Mouse (Mus musculus): ENCODE results near the gene Aarsd1. TPM values are rescaled to one million over a fixed set of nuclear protein-coding genes. Genes with fewer than 3 reads are reported as not detected.
"Not testable (repeated sequence)": the region's sequence is repeated elsewhere in the genome, so short reads cannot be mapped to it uniquely, and the experiment has no call there.

Aarsd1 gene
- polyA plus RNA-seq (2021) = 47.2 TPM

DNA sequence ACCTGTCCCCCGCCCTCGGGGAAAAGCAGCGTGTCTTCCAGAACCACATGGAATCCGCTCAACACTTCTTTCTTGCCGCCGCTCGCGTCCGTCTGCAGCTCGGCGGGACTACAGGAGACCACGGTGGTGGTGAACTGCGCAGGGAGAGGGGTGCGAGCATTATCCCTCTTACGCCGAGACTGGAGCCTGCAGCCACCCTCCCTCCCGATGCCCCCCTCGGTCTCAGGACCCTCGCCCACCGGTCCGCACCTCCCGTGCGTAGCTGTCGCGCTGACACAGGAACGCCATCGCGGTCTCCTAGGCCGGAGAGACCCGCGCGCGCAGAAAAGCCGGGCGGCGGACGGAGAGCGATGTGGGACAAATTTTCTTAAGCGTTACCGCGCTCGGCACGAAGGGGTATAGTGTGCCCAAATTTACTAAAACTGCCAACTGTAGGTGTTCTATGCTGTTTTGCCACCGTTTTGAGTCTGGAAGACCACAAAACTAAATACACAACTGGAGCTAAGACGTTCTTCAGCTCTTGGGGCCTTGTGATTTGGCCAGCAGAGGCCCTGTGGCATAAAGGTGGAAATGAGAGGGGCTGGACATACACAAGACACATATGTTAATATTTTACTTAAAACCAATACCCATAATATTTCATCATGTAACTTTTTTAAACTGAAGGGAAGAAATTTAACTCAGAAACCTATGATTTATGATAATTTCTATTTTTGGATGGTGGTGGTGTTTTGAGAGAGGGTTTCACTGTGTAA, at the start of gene Aarsd1:
TSS of gene Aarsd1 (minus strand) at position 515 of the 755 bp plus-strand sequence.
- no peak for DNase-seq (ENCODE audit: low read depth, low spot score)
- TF ChIP-seq CTCF (IDR thresholded peaks at IDR 0.05) = no peak
- in situ Hi-C loops (cut with MboI; ENCODE audit: low pct_unique_long_range_greater_than_20kb) = no loop called here
- ATAC-seq = peak; percentile 63
- POLR2A ChIA-PET = interaction anchor here (0.7 to 1.4 kb wide), 2 partner anchors 26 to 50 kb away, joined by 3 to 12 read pairs; partner anchors contain the start of gene Rpl27
- H3K27me3 ChIP-seq = no peaks in the 10 kb centered on the region
- CTCF ChIA-PET = interaction anchor here (0.6 to 1.8 kb wide), 3 partner anchors 11 to 187 kb away, joined by 3 to 8 read pairs (median 3); partner anchors contain the start of gene Rpl27

DNA sequence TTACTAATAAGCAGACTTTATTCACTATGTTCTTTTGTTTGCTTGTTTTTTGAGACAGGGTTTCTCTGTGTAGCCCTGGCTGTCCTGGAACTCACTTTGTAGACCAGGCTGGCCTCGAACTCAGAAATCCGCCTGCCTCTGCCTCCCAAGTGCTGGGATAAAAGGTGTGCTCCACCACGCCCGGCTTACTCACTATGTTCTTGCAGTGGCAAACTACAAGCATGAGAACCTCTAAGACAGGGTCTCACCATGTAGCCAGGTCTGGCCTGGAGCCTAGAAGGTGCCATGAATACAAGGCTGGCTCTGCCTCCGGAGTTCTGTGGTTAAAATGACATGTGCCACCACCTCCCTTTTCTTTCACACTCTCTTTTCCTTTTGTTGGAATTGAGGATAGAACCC, 49.1 kb upstream of the Aarsd1 start:
- DNase-seq (ENCODE audit: low read depth, low spot score); ATAC-seq; H3K27me3 ChIP-seq: not testable (repeated sequence)
- in situ Hi-C loops (cut with MboI; ENCODE audit: low pct_unique_long_range_greater_than_20kb) = loop anchor here (5.0 kb wide), 1 partner anchor 96 kb away; no protein-coding TSS in a partner anchor
- POLR2A ChIA-PET = interaction anchor here (1.2 to 2.5 kb wide), 3 partner anchors 17 to 87 kb away, joined by 3 to 8 read pairs (median 4); no protein-coding TSS in a partner anchor
- CTCF ChIA-PET = interaction anchor here (1.1 to 1.8 kb wide), 4 partner anchors 48 to 96 kb away, joined by 3 to 10 read pairs (median 4); no protein-coding TSS in a partner anchor

DNA sequence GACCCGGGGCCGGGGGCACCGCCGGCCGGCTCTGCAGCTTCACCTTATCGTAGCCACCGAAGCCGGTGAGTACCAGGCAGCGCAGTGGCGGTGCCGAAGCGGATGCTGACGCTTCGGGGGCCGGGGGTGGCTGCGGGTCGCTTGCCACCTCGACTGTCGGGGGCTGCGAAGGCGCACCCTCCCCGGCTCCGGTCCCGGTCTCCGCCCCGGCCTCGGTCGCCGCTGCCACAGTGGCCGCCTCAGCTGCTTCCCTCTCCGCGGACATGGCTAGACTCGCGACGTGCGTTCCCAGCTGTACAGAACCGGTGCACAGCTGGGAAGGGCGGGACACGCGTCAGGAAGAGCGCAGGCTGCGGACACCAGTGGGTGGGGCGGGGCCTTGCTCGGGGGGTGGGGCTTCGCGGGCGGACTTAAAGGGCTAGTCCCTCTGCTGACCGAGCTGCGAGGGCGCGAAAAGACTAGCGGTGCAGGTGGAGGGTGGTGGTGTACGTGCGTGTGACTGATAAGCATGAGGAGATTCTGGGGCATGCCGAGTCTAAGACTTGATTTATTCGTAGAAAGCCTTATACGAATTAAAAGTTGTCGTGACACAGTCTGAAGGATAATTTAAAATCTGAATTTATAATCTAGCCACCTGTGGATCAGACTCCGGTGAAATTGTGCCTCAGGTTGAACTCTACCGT, 48.6 kb upstream of the Aarsd1 start, which contains the start of gene Vat1:
TSS of gene Vat1 (minus strand) at position 362 of the 683 bp plus-strand sequence.
- DNase-seq (ENCODE audit: low read depth, low spot score) (no peak), ATAC-seq (peak; percentile 22)
- no peaks in the 10 kb centered on the region for H3K27me3 ChIP-seq
- ChIA-PET POLR2A (interaction anchor here (1.2 to 2.5 kb wide), 3 partner anchors 11 to 53 kb away, joined by 3 to 8 read pairs (median 6); no protein-coding TSS in a partner anchor), CTCF (interaction anchor here (1.2 kb wide), 2 partner anchors 50 to 89 kb away, joined by 3 to 4 read pairs; no protein-coding TSS in a partner anchor)
- no peak for TF ChIP-seq CTCF (IDR thresholded peaks at IDR 0.05)
- in situ Hi-C loops (cut with MboI; ENCODE audit: low pct_unique_long_range_greater_than_20kb) = loop anchor here (5.0 kb wide), 1 partner anchor 96 kb away; no protein-coding TSS in a partner anchor

DNA sequence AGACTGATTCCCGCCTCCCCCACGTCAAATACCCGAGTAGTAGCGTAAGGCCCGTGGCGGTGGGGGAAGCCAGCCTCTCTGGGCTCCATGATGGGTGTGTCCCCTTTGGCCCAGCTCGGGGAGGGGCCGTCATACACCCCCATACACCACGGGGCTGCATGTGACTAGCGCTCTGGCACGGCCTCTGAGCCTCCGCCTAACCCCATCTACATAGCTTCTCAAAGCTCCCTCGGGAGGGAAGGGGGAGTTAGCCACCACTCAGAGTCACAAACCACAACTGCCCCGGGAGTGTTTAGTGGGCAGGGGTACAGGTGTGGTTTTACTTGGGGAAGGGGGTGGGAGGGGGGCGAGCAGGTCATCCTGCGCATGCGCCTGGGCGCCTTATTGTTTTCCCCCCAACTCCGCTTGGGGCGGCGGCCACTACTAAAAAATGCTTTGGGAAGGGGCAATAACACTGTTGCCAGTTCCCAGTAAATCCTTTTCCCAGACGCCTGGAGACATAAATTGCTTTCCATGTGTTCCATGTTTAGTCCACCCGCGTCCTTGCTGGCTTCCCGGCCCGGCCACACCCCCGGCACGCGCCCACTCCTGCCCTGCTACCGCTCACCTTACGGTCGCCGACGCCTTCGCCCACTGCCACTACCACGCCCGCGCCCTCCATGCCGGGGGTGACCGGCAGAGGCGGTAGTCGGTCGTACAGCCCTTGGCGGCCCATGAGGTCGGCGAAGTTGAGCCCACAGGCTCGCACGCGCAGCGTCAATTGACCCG, 47.9 kb upstream of the Aarsd1 start:
- ATAC-seq = peak; percentile 23

DNA sequence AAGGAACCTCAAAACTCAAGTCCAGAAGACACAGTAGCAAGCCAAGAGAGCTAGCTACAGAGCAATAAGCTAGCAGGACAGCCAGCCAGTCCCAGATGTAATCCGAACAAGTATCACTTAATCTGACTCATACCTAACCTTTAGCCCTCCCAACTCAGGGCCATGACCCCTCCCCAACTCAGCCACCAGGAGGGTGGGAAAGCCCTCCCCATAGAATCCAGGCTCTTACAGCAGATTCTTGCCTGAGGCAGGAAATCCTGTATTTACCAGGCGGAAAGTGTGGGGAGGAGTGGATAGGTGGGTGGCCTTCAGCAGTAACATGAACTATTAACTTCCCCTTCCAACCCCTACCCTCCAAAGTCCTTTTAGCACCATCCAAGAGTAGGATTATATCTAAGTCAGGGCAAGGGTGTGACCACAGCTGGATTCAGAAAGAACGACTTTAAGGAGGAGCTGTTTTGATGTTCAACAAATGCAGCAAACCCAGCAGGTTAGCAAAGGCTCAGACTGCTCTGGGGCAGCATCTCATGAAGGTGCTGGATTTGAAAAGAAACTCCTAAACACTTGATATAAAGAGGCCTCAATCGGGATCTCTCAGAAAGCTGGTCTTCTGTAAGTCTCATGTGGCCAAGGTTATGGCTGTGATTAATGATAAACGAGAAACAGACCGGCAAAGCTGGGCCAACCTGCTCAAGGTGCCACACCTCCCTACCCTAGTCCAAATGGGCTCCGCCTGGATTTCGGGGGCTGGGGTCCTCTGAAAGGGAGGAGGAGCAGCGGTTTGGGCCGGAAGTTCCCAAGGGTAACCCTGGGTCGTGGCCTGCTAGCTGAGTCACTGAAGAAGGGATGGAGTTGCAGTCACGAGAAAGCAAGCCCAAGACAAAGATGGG, 47.0 kb upstream of the Aarsd1 start, which contains the start of gene Rnd2:
TSS of gene Rnd2 (plus strand) at position 789 of the 890 bp plus-strand sequence.
- ChIA-PET CTCF (interaction anchor here (1.2 kb wide), 1 partner anchor 107 kb away, joined by 3 read pairs; no protein-coding TSS in a partner anchor), POLR2A (interaction anchor here (0.7 to 2.5 kb wide), 4 partner anchors 10 to 142 kb away, joined by 3 to 8 read pairs (median 4); partner anchors contain the start of gene Ifi35)
- DNase-seq (ENCODE audit: low read depth, low spot score) (no peak), ATAC-seq (no peak)
- TF ChIP-seq CTCF (IDR thresholded peaks at IDR 0.05) = no peak
- no peaks in the 10 kb centered on the region for H3K27me3 ChIP-seq
- in situ Hi-C loops (cut with MboI; ENCODE audit: low pct_unique_long_range_greater_than_20kb) = loop anchor here (5.0 kb wide), 1 partner anchor 98 kb away; no protein-coding TSS in a partner anchor

More for the DNA sequence above, 47.9 kb upstream of the Aarsd1 start:
- in situ Hi-C loops (cut with MboI; ENCODE audit: low pct_unique_long_range_greater_than_20kb) = loop anchor here (5.0 kb wide), 1 partner anchor 97 kb away; no protein-coding TSS in a partner anchor
- CTCF ChIA-PET = interaction anchor here (1.2 kb wide), 1 partner anchor 106 kb away, joined by 3 read pairs; no protein-coding TSS in a partner anchor
- no peak for DNase-seq (ENCODE audit: low read depth, low spot score)
- POLR2A ChIA-PET = interaction anchor here (0.7 to 2.5 kb wide), 4 partner anchors 11 to 142 kb away, joined by 3 to 8 read pairs (median 4); partner anchors contain the start of gene Ifi35
- no peak for TF ChIP-seq CTCF (IDR thresholded peaks at IDR 0.05)
- H3K27me3 ChIP-seq = no peaks in the 10 kb centered on the region

DNA sequence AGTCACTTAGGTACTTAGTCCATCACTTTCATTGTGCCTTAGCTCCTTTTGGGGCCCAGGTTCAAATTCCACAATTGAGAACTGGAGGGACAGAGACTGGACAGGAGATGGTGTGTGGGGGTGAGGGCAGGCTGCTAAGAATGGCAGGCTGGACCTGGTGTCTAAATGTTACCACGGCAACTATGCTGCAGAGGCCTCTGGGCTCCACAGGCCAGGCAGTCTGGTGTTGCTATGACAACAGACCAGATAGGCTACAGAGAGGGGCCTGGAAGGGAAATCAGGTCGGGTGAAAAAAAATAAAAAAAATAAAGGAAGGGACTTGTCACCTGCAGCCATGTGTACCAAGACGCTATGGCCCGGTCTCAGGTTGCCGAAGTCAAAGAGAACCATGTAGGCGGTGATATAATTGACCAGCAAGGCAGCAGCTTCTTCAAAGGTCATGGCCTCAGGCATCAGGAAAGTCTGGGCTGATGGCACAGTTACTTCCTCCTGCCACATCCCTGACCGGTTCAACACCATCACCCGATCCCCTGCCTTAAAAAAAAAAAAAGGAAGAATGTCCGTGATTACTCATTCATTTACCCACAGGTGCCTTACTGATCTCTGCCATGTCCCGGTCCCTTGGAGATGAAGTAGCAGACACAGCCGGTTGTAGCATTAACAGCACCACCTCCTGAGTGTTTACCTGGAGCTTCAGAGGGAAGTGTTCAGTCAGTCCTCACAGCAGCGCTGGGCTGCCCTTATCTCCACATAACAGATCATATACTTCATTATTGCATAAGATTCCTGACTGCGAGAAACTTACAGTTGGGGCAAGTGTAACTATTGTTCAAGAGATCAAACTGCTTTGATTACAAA, 45.4 kb upstream of the Aarsd1 start:
- ChIA-PET POLR2A (interaction anchor here (0.6 to 0.9 kb wide), 2 partner anchors 19 to 39 kb away, joined by 3 read pairs; no protein-coding TSS in a partner anchor), CTCF (interaction anchor here (1.4 kb wide), 1 partner anchor 8 kb away, joined by 4 read pairs; no protein-coding TSS in a partner anchor)
- TF ChIP-seq CTCF (IDR thresholded peaks at IDR 0.05) = no peak
- ATAC-seq (no peak), DNase-seq (ENCODE audit: low read depth, low spot score) (no peak)
- in situ Hi-C loops (cut with MboI; ENCODE audit: low pct_unique_long_range_greater_than_20kb) = no loop called here
- H3K27me3 ChIP-seq = no peaks in the 10 kb centered on the region

DNA sequence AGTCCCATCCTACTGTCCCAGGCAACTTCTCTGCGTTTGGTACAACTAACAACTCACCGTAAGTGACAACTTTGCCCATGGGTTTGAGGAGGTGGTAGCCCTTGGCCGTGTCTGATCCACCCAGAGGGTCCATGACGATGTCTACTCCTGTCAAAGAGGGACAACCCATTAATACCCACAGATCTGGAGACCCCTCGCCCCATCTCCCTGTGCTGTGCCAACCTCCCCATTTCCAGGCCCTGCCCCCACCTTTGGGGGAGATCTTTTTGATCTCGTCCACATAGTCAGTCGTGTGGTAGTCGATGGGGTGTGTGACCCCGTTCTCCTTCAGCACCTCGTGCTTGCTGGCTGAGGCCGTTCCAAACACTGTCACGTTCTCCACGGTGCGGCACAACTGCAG, 44.7 kb upstream of the Aarsd1 start:
- CTCF ChIA-PET = no interaction called here

DNA sequence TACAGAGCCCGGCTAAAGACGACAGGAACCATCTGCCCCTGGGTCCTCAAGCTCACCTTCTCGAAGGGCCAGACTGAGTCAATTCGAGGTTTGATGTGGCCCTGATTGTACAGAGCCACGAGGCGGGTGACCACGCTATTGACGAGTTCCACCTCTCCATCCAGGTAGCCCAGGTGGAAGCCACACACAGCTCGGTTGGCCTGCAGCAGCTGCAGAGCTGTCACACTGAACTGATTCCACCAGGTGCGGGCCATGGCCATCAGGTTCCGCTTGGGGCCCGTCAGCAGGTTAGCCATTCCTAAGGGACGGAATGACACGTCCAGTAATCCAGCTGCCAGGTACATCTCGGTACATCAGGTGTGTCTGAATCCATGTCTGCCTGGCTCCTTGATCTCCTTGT, 42.9 kb upstream of the Aarsd1 start:
- in situ Hi-C loops (cut with MboI; ENCODE audit: low pct_unique_long_range_greater_than_20kb) = no loop called here
- ChIA-PET POLR2A (no interaction called here), CTCF (no interaction called here)
- no peaks in the 10 kb centered on the region for H3K27me3 ChIP-seq
- no peak for TF ChIP-seq CTCF (IDR thresholded peaks at IDR 0.05)
- no peak for DNase-seq (ENCODE audit: low read depth, low spot score)
- no peak for ATAC-seq

More for the DNA sequence above, 44.7 kb upstream of the Aarsd1 start:
- in situ Hi-C loops (cut with MboI; ENCODE audit: low pct_unique_long_range_greater_than_20kb) = no loop called here
- no peaks in the 10 kb centered on the region for H3K27me3 ChIP-seq
- POLR2A ChIA-PET = no interaction called here
- ATAC-seq (no peak), DNase-seq (ENCODE audit: low read depth, low spot score) (no peak)
- no peak for TF ChIP-seq CTCF (IDR thresholded peaks at IDR 0.05)

Measured in Patski (cell line).